Mouse (Mus musculus) heart, embryonic 16.5 days (tissue): ENCODE results near the gene Zmynd10. TPM values are rescaled to one million over a fixed set of nuclear protein-coding genes. Genes with fewer than 3 reads are reported as not detected.
"Not testable (repeated sequence)": the region's sequence is repeated elsewhere in the genome, so short reads cannot be mapped to it uniquely, and the experiment has no call there.

ENCODE experiments used
- ATAC-seq: fragments of 200-750 bp; cut with Nextera tagmentation; replicated peaks from 2 replicates; pipeline ENCODE4 v1.8.0; 2017; ENCODE audit warnings: moderate number of reproducible peaks; ENCODE audit not compliant: insufficient read depth, low FRiP score; ENCODE audit errors: extremely low read depth
- H3K27ac ChIP-seq: fragments of 300-500 bp; sonication (generic); 2 replicates; pipeline ENCODE4 v1.5.1; 2014; ENCODE audit warnings: mild to moderate bottlenecking, low read length, control low read depth, moderate library complexity
- H3K27me3 ChIP-seq: fragments of 300-500 bp; sonication (generic); 2 replicates; pipeline ENCODE4 v1.6.1; 2014; ENCODE audit warnings: low read length, mixed read lengths; ENCODE audit not compliant: control insufficient read depth, insufficient read depth
- H3K36me3 ChIP-seq: fragments of 300-500 bp; sonication (generic); 2 replicates; pipeline ENCODE4 v1.6.1; 2014; ENCODE audit not compliant: control insufficient read depth, insufficient read depth
- H3K4me1 ChIP-seq: fragments of 300-500 bp; sonication (generic); 2 replicates; pipeline ENCODE4 v1.6.1; 2014; ENCODE audit warnings: low read length, mixed read lengths; ENCODE audit not compliant: control insufficient read depth, insufficient read depth
- H3K4me2 ChIP-seq: fragments of 300-500 bp; sonication (generic); 2 replicates; pipeline ENCODE4 v1.6.1; 2014; ENCODE audit warnings: low read depth, mild to moderate bottlenecking, control low read depth, low read length
- H3K4me3 ChIP-seq: fragments of 300-500 bp; sonication (generic); 2 replicates; pipeline ENCODE4 v1.5.1; 2014; ENCODE audit warnings: mild to moderate bottlenecking, control low read depth, low read length
- H3K9ac ChIP-seq: fragments of 300-500 bp; sonication (generic); 2 replicates; pipeline ENCODE4 v1.6.1; 2014; ENCODE audit warnings: low read length, control low read depth
- H3K9me3 ChIP-seq: fragments of 300-500 bp; sonication (generic); replicated peaks from 2 replicates; pipeline ENCODE4 v1.6.1; 2016; ENCODE audit warnings: low read length; ENCODE audit not compliant: control insufficient read depth
- WGBS: fragments of 180-500 bp; shearing (Covaris S2); extraction: QIAGEN DNeasy Blood & Tissue Kit; methylation state at CpG from one replicate; pipeline ENCODE4 v1.1.7; 2014; 5-methylcytosine and 5-hydroxymethylcytosine counted together
- polyA plus RNA-seq: library from polyadenylated mRNA; unstranded; fragments of >200 nt; fragmentation: Nextera tagmentation; extraction: Ambion mirVana; gene quantifications from 2 replicates; pipeline ENCODE4 v1.2.1, GENCODE M21; 2015

Gene Zmynd10
- polyA plus RNA-seq, 1 experiment from 2014 or later = 1.7 TPM

GRCm38 (mm10) chr9:107563029-107563581, 16.0 kb downstream of the Zmynd10 start, which contains the start of gene Tusc2:
Gene Tusc2, plus strand, starts transcription at chr9:107563255.
- H3K36me3 ChIP-seq = peaks cover 37% of the 10 kb centered on the region
- no peaks in the 10 kb centered on the region for H3K27me3 ChIP-seq
- ATAC-seq = peak; percentile 92
- no peaks in the 10 kb centered on the region for H3K9me3 ChIP-seq
- peak within 1 kb of the TSS; percentile 96 for H3K4me3 ChIP-seq
- peaks cover 18% of the 10 kb centered on the region for H3K4me1 ChIP-seq
- peak within 1 kb of the TSS; percentile 90 for H3K9ac ChIP-seq
- peak within 1 kb of the TSS; percentile 88 for H3K4me2 ChIP-seq
- H3K27ac ChIP-seq = peak within 1 kb of the TSS; percentile 71
- WGBS = 0% methylated on average over 44 of the region's 46 CpGs

GRCm38 (mm10) chr9:107565556-107565955, 18.5 kb downstream of the Zmynd10 start:
- H3K4me2 ChIP-seq = peak overlapping the region; percentile 18; the same call in 1 of the 2 replicates
- H3K4me1 ChIP-seq = peaks cover 26% of the 10 kb centered on the region
- not testable (repeated sequence) for H3K9me3 ChIP-seq, H3K27me3 ChIP-seq, H3K4me3 ChIP-seq, ATAC-seq, H3K9ac ChIP-seq
- H3K27ac ChIP-seq = peak overlapping the region; percentile 9
- 43% methylated on average over 5 of the region's 5 CpGs for WGBS
- H3K36me3 ChIP-seq = peaks cover 14% of the 10 kb centered on the region

- peaks cover 32% of the 10 kb centered on the region for H3K4me1 ChIP-seq
- H3K4me3 ChIP-seq = peak overlapping the region; percentile 0; the same call in 1 of the 2 replicates
- peak overlapping the region; percentile 93 for H3K27ac ChIP-seq
Measured at GRCm38 (mm10) chr9:107566041-107566709, 19.1 kb downstream of the Zmynd10 start.

GRCm38 (mm10) chr9:107566855-107567254, 19.8 kb downstream of the Zmynd10 start:
- no peak overlapping the region for H3K9ac ChIP-seq
- H3K27me3 ChIP-seq = no peaks in the 10 kb centered on the region
- WGBS = 57% methylated on average over 3 of the region's 3 CpGs
- peaks cover 8% of the 10 kb centered on the region for H3K36me3 ChIP-seq
- peak; percentile 28 for ATAC-seq
- no peaks in the 10 kb centered on the region for H3K9me3 ChIP-seq
- peak overlapping the region; percentile 0; the same call in 1 of the 2 replicates for H3K4me3 ChIP-seq
- peaks cover 38% of the 10 kb centered on the region for H3K4me1 ChIP-seq
- peak overlapping the region; percentile 75; the same call in 1 of the 2 replicates for H3K4me2 ChIP-seq
- H3K27ac ChIP-seq = peak overlapping the region; percentile 93

More at GRCm38 (mm10) chr9:107566041-107566709, 19.1 kb downstream of the Zmynd10 start:
- Histone ChIP-seq H3K4me2 (peak overlapping the region; percentile 18; the same call in 1 of the 2 replicates), H3K36me3 (peaks cover 10% of the 10 kb centered on the region), H3K9ac (no peak overlapping the region), H3K27me3 (no peaks in the 10 kb centered on the region), H3K9me3 (no peaks in the 10 kb centered on the region)
- ATAC-seq = no peak
- WGBS = 50% methylated on average over 15 of the region's 15 CpGs

- Histone ChIP-seq H3K27me3 (no peaks in the 10 kb centered on the region), H3K4me3 (peak within 1 kb of the TSS; percentile 87), H3K4me1 (peaks cover 42% of the 10 kb centered on the region), H3K4me2 (peak within 1 kb of the TSS; percentile 75), H3K36me3 (peaks cover 14% of the 10 kb centered on the region), H3K9ac (peak within 1 kb of the TSS; percentile 94), H3K9me3 (no peaks in the 10 kb centered on the region), H3K27ac (peak within 1 kb of the TSS; percentile 93)
- WGBS = 16% methylated on average over 18 of the region's 18 CpGs
- no peak for ATAC-seq
Measured at GRCm38 (mm10) chr9:107567702-107568319, 20.7 kb downstream of the Zmynd10 start, which contains the start of gene Hyal2. Gene Hyal2, plus strand, starts transcription at chr9:107567945.

- H3K4me2 ChIP-seq = peak overlapping the region; percentile 75
- H3K4me3 ChIP-seq = peak overlapping the region; percentile 87
- peak overlapping the region; percentile 94 for H3K9ac ChIP-seq
- H3K36me3 ChIP-seq = peaks cover 15% of the 10 kb centered on the region
- H3K27ac ChIP-seq = peak overlapping the region; percentile 93
- no peaks in the 10 kb centered on the region for H3K27me3 ChIP-seq
- H3K9me3 ChIP-seq = no peaks in the 10 kb centered on the region
- WGBS = under 1% methylated on average over 41 of the region's 41 CpGs
- peak; percentile 79 for ATAC-seq
- peaks cover 41% of the 10 kb centered on the region for H3K4me1 ChIP-seq
Measured at GRCm38 (mm10) chr9:107568331-107569261, 21.5 kb downstream of the Zmynd10 start.

GRCm38 (mm10) chr9:107569270-107569669, 22.2 kb downstream of the Zmynd10 start:
- Histone ChIP-seq H3K4me1 (peaks cover 35% of the 10 kb centered on the region), H3K27me3 (no peaks in the 10 kb centered on the region), H3K9me3 (no peaks in the 10 kb centered on the region), H3K36me3 (peaks cover 15% of the 10 kb centered on the region), H3K4me2 (peak overlapping the region; percentile 75), H3K27ac (peak overlapping the region; percentile 93), H3K9ac (peak overlapping the region; percentile 94), H3K4me3 (peak overlapping the region; percentile 87)
- 0 out of 2 replicates have a peak, but pooled peaks have one; percentile 3 for ATAC-seq
- 0% methylated on average over 23 of the region's 23 CpGs for WGBS

GRCm38 (mm10) chr9:107570016-107570415, 22.9 kb downstream of the Zmynd10 start:
- ATAC-seq = no peak
- Histone ChIP-seq H3K4me2 (peak overlapping the region; percentile 75), H3K27me3 (no peaks in the 10 kb centered on the region), H3K4me3 (peak overlapping the region; percentile 87), H3K4me1 (peaks cover 34% of the 10 kb centered on the region), H3K9me3 (no peaks in the 10 kb centered on the region), H3K36me3 (peaks cover 18% of the 10 kb centered on the region), H3K27ac (no peak overlapping the region; the same call in 1 of the 2 replicates), H3K9ac (peak overlapping the region; percentile 94)
- WGBS = 43% methylated on average over 13 of the region's 13 CpGs
